Mouse (Mus musculus): ENCODE results near the gene Rasal1. TPM values are rescaled to one million over a fixed set of nuclear protein-coding genes. Genes with fewer than 3 reads are reported as not detected.

Rasal1 gene
- polyA plus RNA-seq, 1 experiment, result 14.9 TPM

GRCm38 (mm10) chr5:120605241-120605661, 43.4 kb upstream of the Rasal1 start:
- no peak for TF ChIP-seq CTCF (IDR thresholded peaks at IDR 0.05; ENCODE audit: extremely low read depth, insufficient read depth, insufficient read length, insufficient replicate concordance)
- no peak for TF ChIP-seq POLR2A (IDR thresholded peaks at IDR 0.05; ENCODE audit: low read depth, low read length)
- WGBS, result 8% methylated on average over 10 of the region's 10 CpGs
- H3K27me3 ChIP-seq (ENCODE audit: control insufficient read depth, insufficient read depth, low read length), result no peaks in the 10 kb centered on the region
- peak overlapping the region; percentile 5; the same call in 1 of the 2 replicates for H3K4me3 ChIP-seq (ENCODE audit: extremely low read depth, insufficient read depth, insufficient read length)
- no peak for DNase-seq (ENCODE audit: low read depth in 1 of 2, low spot score in 2 of 2)
- H3K36me3 ChIP-seq (ENCODE audit: control insufficient read depth, insufficient read depth, low read length), result no peaks in the 10 kb centered on the region
- no peak overlapping the region for H3K27ac ChIP-seq (ENCODE audit: insufficient read depth, low read length)
- no peaks in the 10 kb centered on the region; the same call in 1 of the 2 replicates for H3K4me1 ChIP-seq (ENCODE audit: control insufficient read depth, insufficient read depth, insufficient read length)

DNA sequence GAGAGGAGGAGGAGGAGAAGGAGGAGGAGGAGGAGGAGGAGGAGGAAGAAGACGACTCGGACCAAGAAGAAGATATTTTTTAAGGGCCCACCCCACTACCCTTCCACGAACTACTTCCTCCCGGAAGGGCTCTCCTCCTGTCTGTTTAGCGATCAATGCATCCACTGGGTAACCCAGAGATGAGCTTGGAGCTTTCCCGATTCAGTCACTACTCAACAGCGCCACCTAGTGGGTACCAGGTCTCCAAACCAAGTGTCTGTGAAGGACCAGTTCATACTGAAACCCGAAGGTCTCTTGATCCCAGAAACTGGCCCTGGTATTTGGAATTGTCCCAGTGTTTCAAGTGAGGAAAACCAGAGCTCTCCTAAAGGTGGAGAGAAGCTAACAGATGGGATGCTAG, 42.9 kb upstream of the Rasal1 start:
- WGBS, result 2% methylated on average over 8 of the region's 8 CpGs
- TF ChIP-seq POLR2A (IDR thresholded peaks at IDR 0.05; ENCODE audit: low read depth, low read length), result no peak
- peak; percentile 77; the same call in 1 of the 2 replicates for TF ChIP-seq CTCF (IDR thresholded peaks at IDR 0.05; ENCODE audit: extremely low read depth, insufficient read depth, insufficient read length, insufficient replicate concordance)
- Histone ChIP-seq H3K27ac (ENCODE audit: insufficient read depth, low read length) (no peak overlapping the region), H3K27me3 (ENCODE audit: control insufficient read depth, insufficient read depth, low read length) (no peaks in the 10 kb centered on the region), H3K4me3 (ENCODE audit: extremely low read depth, insufficient read depth, insufficient read length) (no peak overlapping the region), H3K36me3 (ENCODE audit: control insufficient read depth, insufficient read depth, low read length) (no peaks in the 10 kb centered on the region), H3K4me1 (ENCODE audit: control insufficient read depth, insufficient read depth, insufficient read length) (no peaks in the 10 kb centered on the region; the same call in 1 of the 2 replicates)
- peak; percentile 77 to 80 for DNase-seq (ENCODE audit: low read depth in 1 of 2, low spot score in 2 of 2)

GRCm38 (mm10) chr5:120606590-120607200, 41.9 kb upstream of the Rasal1 start:
- 86% methylated on average over 25 of the region's 25 CpGs for WGBS
- Histone ChIP-seq H3K4me1 (ENCODE audit: control insufficient read depth, insufficient read depth, insufficient read length) (no peaks in the 10 kb centered on the region; the same call in 1 of the 2 replicates), H3K36me3 (ENCODE audit: control insufficient read depth, insufficient read depth, low read length) (no peaks in the 10 kb centered on the region), H3K27ac (ENCODE audit: insufficient read depth, low read length) (no peak overlapping the region), H3K4me3 (ENCODE audit: extremely low read depth, insufficient read depth, insufficient read length) (no peak overlapping the region), H3K27me3 (ENCODE audit: control insufficient read depth, insufficient read depth, low read length) (no peaks in the 10 kb centered on the region)
- TF ChIP-seq POLR2A (IDR thresholded peaks at IDR 0.05; ENCODE audit: low read depth, low read length) (no peak), CTCF (IDR thresholded peaks at IDR 0.05; ENCODE audit: extremely low read depth, insufficient read depth, insufficient read length, insufficient replicate concordance) (no peak)
- no peak for DNase-seq (ENCODE audit: low read depth in 1 of 2, low spot score in 2 of 2)

GRCm38 (mm10) chr5:120607335-120607734, 41.3 kb upstream of the Rasal1 start:
- H3K27ac ChIP-seq (ENCODE audit: insufficient read depth, low read length), result no peak overlapping the region
- no peaks in the 10 kb centered on the region for H3K36me3 ChIP-seq (ENCODE audit: control insufficient read depth, insufficient read depth, low read length)
- DNase-seq (ENCODE audit: low read depth in 1 of 2, low spot score in 2 of 2), result no peak
- TF ChIP-seq POLR2A (IDR thresholded peaks at IDR 0.05; ENCODE audit: low read depth, low read length) (no peak), CTCF (IDR thresholded peaks at IDR 0.05; ENCODE audit: extremely low read depth, insufficient read depth, insufficient read length, insufficient replicate concordance) (no peak)
- H3K4me1 ChIP-seq (ENCODE audit: control insufficient read depth, insufficient read depth, insufficient read length), result no peaks in the 10 kb centered on the region; the same call in 1 of the 2 replicates
- WGBS, result 91% methylated on average over 3 of the region's 3 CpGs
- H3K27me3 ChIP-seq (ENCODE audit: control insufficient read depth, insufficient read depth, low read length), result no peaks in the 10 kb centered on the region
- no peak overlapping the region for H3K4me3 ChIP-seq (ENCODE audit: extremely low read depth, insufficient read depth, insufficient read length)

- no peaks in the 10 kb centered on the region for H3K27me3 ChIP-seq (ENCODE audit: control insufficient read depth, insufficient read depth, low read length)
- no peaks in the 10 kb centered on the region; the same call in 1 of the 2 replicates for H3K4me1 ChIP-seq (ENCODE audit: control insufficient read depth, insufficient read depth, insufficient read length)
- 84% methylated on average over 16 of the region's 16 CpGs for WGBS
- no peak overlapping the region for H3K4me3 ChIP-seq (ENCODE audit: extremely low read depth, insufficient read depth, insufficient read length)
- DNase-seq (ENCODE audit: low read depth in 1 of 2, low spot score in 2 of 2), result no peak
- TF ChIP-seq POLR2A (IDR thresholded peaks at IDR 0.05; ENCODE audit: low read depth, low read length) (no peak), CTCF (IDR thresholded peaks at IDR 0.05; ENCODE audit: extremely low read depth, insufficient read depth, insufficient read length, insufficient replicate concordance) (no peak)
- no peaks in the 10 kb centered on the region for H3K36me3 ChIP-seq (ENCODE audit: control insufficient read depth, insufficient read depth, low read length)
- no peak overlapping the region for H3K27ac ChIP-seq (ENCODE audit: insufficient read depth, low read length)
These were observed 39.3 kb upstream of the Rasal1 start for GRCm38 (mm10) chr5:120609246-120609775.

DNA sequence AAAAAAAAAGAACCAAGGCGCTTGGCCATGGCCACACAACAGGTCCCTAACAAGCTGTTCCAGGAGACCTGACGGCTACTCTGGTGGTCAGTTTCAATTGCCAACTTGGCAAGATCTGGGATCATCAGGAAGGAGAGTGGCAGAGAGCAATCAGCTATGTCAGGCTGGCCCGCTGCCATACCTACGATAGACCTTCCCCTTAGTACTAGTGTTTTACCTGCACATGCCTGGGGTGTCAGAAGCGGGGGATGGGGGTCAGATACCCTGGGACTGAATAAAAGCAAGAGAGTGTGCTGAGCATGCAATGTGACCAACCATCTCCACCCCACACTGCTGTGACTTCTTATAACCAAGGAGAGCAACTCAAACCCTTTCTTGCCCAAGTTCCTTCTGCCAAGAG, 37.7 kb upstream of the Rasal1 start:
- H3K4me1 ChIP-seq (ENCODE audit: control insufficient read depth, insufficient read depth, insufficient read length), result no peaks in the 10 kb centered on the region; the same call in 1 of the 2 replicates
- WGBS, result 89% methylated on average over 5 of the region's 5 CpGs
- H3K27me3 ChIP-seq (ENCODE audit: control insufficient read depth, insufficient read depth, low read length), result no peaks in the 10 kb centered on the region
- H3K36me3 ChIP-seq (ENCODE audit: control insufficient read depth, insufficient read depth, low read length), result no peaks in the 10 kb centered on the region; the same call in 1 of the 2 replicates
- TF ChIP-seq CTCF (IDR thresholded peaks at IDR 0.05; ENCODE audit: extremely low read depth, insufficient read depth, insufficient read length, insufficient replicate concordance) (no peak), POLR2A (IDR thresholded peaks at IDR 0.05; ENCODE audit: low read depth, low read length) (no peak)
- no peak overlapping the region for H3K4me3 ChIP-seq (ENCODE audit: extremely low read depth, insufficient read depth, insufficient read length)
- DNase-seq (ENCODE audit: low read depth in 1 of 2, low spot score in 2 of 2), result no peak
- no peak overlapping the region for H3K27ac ChIP-seq (ENCODE audit: insufficient read depth, low read length)

GRCm38 (mm10) chr5:120611416-120611815, 37.2 kb upstream of the Rasal1 start:
- Histone ChIP-seq H3K27me3 (ENCODE audit: control insufficient read depth, insufficient read depth, low read length) (no peaks in the 10 kb centered on the region), H3K4me3 (ENCODE audit: extremely low read depth, insufficient read depth, insufficient read length) (no peak overlapping the region), H3K4me1 (ENCODE audit: control insufficient read depth, insufficient read depth, insufficient read length) (no peaks in the 10 kb centered on the region; the same call in 1 of the 2 replicates), H3K36me3 (ENCODE audit: control insufficient read depth, insufficient read depth, low read length) (no peaks in the 10 kb centered on the region; the same call in 1 of the 2 replicates), H3K27ac (ENCODE audit: insufficient read depth, low read length) (no peak overlapping the region)
- WGBS, result 82% methylated on average over 8 of the region's 8 CpGs
- no peak for TF ChIP-seq POLR2A (IDR thresholded peaks at IDR 0.05; ENCODE audit: low read depth, low read length)
- no peak for TF ChIP-seq CTCF (IDR thresholded peaks at IDR 0.05; ENCODE audit: extremely low read depth, insufficient read depth, insufficient read length, insufficient replicate concordance)
- DNase-seq (ENCODE audit: low read depth in 1 of 2, low spot score in 2 of 2), result no peak

All from spleen, adult 2 months (tissue).